Mouse (Mus musculus) c-Kit-positive CD71-positive TER-119-negative erythroid progenitor cells, embryonic 14.5 days (primary cell): Measurements from ENCODE around the gene Maz.

Experiments
- DNase-seq: peaks from one replicate; pipeline ENCODE4 v3.0.0-alpha.2; 2013; ENCODE audit warnings: low read depth

Maz gene

DNA sequence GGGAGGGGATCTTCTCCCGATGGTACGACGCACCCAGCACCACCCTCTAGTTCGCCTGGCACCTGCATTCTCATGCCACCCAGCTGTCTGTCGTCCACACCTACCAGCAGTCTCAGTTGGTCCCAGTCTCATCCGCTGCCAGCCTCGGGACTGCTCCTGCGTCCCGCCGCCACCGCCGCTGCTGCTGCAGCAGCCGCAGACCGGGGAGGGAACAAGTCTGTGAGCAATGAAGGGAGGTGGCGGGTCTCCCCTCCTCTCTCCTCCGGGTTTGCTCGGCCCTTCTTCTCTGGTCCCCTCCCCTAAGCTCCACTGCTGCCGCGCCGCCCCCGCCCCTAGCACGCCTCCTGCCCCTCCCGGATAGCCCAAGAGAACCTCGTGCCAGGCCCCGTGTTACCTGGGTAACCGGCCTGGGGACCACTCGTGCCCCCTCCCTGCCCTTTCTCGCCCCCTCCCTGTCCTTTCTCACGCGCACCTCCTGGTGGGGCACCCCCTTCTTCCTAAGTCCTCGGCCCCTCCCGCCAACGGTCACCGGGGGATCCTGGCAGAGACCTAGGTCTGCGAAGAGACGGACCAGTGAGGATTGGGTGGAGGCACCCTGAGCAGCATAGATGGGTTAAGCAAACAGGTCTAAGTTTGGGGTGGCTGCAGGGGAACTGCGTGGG, 5.8 kb downstream of the Maz start, which contains the start of the genes Gm42742 and Prrt2:
Gene Gm42742, minus strand, starts transcription at position 197 of the 662 bp plus-strand sequence.
Gene Prrt2, minus strand, starts transcription at position 311 of the 662 bp plus-strand sequence.
- no peak for DNase-seq

DNA sequence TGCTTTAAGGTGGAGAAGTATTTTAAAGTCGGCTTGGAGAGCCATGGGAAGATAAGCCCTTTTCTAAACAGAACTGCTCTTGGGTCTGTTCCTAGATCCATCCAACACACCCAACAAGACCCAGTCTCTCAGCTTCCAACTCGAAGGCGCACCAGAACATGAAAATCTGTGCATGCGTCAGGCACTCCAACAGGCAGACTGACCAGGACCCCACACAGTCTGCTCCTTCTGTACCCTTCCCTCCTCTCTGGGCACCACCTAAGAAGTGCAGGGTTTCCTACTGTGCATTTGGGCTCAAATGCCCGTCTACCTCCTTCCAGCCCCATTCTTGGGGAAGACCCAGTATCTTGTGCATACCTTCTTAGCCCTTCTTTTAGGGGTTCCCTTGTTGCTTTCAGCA, 6.3 kb downstream of the Maz start:
- no peak for DNase-seq

DNA sequence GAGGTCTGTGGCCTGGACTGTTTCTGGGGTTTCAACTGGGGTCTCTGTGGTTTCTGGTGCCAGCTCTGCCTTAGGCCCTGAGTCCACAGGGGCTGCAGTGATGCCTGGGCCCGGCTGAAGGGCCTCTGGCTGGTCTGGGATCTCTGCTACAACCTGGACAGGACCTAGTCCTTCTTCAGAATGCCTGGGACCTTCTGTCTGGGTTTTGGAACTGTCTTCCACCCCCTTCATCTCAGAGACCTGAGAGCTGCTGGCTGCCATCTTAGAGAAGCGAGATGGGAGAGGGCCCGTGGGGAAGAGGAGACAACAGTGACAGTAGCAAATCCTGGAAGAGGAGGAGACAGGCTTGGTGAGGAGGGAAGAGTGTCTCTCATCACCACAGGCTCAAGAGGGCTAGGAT, 6.8 kb downstream of the Maz start:
- no peak for DNase-seq

DNA sequence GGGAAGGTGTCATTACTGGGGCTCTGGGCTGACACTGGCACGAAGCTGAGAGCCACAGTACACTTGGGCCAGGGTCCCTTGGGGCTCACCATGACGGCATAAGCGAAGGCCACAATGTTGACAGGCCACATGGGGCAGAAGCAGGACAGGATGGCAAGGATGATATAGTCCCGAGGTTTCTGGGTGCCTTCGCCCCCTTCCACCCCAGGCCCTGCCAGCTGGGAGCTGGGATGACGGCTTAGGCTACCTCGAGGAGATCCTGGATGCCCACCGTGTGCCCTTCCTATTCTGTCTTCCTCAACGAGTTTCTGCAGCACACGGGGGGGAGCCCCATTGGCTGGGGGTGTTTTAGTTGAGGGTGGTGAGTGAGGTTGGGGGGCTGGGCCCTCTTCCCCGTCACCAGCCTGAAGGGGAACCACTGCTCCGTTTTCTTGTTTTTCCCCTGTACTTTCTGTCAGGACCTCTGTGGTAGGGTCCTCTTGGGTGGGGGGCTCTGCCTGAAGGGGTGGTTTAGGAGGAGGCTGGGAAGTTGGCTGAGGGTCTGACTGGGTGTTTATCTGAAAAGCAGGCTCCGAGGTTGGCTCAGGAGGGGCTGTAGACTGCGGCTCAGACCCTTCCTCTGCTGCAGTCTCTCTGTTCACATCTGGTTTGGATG, 7.4 kb downstream of the Maz start:
- no peak for DNase-seq

DNA sequence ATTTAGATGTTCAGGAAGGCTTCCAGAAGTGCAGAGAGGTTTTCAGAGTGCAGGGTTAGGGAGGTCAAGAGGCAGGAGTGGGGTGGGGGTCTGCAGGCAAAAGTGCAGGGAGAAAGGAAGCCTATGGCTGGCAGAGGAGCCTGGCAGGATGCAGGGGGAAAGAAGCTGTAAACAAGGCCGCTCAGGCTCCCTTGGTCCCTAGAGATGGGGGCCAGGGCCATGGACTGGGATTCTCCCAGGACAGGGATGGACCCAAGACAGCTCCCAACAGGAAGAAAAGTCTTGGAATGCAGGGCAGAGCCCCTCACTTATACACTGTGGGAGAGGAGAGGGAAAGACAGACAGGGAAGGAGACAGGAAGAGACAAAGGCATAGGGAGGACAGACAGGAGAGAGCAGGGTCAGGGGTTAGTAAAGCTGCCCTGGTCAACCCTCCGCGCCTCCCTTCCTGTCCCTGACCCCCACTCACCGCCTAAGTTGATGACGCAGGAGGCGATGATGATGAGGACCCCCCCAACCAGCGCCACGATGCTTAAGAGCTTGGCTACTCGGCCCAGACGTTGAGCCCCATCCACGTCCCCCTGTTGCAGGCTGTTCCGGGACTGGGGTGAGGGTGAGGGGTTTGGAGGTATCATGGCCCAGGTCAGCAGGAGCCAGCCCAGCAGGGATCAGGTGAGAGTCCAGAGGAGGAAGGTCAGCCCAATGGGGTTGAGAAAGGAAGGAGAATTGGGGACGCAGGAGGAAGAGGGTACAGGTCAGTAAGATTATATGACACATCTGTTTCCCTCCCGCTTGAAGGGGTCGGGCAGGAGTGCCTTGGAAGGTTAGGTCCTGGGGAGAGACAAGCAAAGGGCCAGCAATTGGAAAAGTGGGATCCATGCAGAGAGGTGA, 8.2 kb downstream of the Maz start:
- DNase-seq: no peak

DNA sequence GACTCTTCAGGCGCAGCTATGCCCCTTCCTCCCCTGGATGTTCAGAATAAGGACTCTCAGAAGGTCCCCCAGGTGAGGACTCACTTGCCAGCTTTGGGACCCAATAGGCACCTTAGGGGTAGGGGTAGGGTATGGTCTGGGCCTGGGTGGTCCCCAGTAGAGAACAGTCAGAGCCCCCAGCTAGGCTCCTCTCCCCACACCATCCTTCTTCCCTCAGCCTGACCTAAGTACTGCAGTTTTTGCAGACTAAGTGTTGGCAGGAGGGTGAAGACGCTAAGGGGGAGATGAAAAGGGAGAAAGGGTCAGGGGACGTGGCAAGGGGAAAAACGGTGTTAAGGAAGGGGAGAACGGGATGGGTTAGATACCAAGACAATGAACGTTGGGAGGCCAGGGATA, 8.9 kb downstream of the Maz start:
- no peak for DNase-seq

DNA sequence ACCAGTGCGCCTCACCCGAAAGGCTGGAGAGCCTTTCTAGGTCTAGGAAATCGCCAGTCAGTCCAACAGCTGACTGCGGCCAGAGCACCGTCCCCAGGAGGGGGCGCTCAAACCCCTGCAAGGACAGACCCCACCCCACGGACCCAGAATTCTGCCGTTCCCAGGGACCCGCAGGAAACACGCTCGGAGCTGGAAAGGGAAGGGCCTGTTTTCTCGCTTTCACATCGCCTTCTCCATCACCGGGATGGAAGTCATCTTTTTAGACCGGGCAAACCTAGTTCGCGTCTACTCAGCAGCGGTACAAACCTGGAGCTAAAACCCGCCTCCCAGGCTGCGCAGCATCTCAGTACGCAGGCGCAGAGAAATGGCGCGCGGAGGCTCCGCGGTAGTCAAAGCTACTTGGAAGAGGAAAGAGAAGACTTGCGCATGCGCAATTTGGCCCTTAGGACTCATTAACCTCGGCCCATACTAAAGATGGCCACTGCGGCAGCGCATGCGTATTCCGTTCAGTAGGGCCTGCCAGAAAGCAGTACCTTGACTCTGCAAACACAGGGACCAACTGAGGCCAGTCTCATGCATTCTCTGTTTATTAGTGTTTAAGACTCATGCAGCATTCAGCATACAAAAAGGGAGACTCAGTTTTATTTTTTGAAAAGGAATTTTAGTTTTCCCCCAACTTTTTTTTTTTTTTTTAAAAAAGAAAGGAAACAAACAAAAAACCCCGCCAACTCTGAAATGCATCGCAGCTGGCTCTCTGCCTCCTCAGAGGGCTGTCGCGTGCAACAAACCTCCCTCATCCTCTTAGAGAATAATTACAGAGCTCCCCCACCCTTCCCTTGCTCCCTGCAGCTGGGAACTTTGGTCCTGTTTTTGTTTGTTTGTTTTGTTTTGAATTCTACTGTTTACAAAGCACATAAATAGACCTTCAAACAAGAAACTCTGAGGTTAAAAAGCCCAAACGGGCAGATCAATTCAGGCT, 9.6 kb downstream of the Maz start, which contains the start of gene Pagr1a:
Gene Pagr1a, minus strand, starts transcription at position 382 of the 979 bp plus-strand sequence.
- DNase-seq: peak; percentile 100

DNA sequence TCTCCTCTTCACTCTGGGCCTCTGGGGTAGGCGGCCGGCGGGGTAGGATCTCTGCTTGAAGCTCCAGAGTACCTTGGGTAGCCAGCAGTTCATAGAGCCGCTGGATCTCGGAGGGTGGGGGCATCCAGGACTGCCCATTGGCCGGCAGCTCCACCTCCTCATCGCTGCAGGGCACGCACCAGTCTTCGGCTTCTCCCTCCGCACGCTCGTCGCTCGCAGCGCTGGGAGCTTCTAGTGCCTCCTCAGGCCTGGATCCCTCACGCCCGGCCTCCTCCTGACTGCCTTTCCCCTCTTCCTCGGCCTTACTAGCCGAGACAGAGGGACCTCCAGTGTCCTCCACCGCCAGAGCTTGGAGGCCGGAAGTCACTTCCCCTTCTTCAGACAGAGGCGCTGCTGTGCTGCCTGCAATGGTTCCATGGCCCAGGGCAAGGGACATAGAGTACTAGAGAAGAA, 10.3 kb downstream of the Maz start:
- DNase-seq: no peak

DNA sequence TGATC, 10.6 kb downstream of the Maz start, which contains the start of gene Pagr1b:
Gene Pagr1b, minus strand, starts transcription at position 4 of the 5 bp plus-strand sequence.
- no peak for DNase-seq

DNA sequence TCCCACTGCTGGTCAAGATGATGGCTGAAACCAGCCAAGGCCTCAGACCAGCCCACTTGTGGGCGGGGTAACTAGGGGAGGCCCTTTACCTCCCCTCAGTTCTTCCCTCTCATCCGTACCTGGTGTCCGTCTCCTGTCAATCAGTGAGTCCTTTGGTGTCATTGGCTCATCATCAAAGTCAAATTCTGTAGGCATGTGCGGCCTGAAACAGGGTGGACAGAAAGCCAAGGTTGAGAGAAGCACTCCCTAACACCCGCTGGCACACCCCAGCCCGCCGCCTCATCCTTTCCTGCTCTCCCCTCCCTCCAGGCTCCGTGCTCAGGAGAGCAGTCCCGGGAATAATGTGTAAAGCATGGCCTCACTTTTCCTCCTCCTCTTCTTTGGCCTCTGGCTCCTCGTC, 10.8 kb downstream of the Maz start:
- DNase-seq: no peak

DNA sequence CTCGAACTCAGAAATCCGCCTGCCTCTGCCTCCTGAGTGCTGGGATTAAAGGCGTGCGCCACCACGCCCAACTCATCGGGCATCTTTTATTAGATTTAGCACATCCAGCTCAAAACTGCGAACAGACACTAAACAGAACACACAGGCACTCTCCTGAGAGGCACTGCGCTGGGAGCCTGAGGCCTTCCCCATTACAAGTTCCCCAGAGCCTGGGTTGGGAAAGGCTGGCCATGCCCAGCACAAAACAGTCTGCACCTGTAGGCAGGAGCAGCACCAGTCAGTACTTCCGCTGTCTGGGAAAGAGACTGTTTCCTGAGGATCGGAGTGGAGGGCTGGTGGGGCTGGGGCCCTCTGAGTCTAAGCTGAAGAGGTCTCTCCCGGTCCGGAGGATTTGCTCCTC, 11.8 kb downstream of the Maz start:
- no peak for DNase-seq

DNA sequence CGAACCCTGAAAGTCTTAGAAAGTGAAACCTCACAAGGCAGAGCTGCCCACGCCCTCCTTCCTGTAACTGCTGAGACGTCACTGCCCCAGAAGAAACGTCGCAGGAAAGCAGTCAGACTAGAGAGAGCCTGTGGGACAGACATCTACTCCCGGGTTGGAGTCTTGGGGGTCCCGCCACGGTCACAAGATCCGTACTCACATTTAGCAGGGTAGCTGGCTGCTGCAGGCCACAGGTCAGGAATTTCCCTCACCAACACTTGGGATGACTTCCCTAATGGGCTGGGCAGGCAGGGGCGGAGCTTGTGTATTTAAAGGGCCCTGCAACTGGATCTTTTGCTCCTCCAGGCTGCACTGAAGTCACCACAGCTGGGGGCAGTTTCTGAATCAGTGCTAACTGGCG, 12.5 kb downstream of the Maz start, which contains the start of gene Mvp:
Gene Mvp, minus strand, starts transcription at position 302 of the 400 bp plus-strand sequence.
- DNase-seq: no peak

DNA sequence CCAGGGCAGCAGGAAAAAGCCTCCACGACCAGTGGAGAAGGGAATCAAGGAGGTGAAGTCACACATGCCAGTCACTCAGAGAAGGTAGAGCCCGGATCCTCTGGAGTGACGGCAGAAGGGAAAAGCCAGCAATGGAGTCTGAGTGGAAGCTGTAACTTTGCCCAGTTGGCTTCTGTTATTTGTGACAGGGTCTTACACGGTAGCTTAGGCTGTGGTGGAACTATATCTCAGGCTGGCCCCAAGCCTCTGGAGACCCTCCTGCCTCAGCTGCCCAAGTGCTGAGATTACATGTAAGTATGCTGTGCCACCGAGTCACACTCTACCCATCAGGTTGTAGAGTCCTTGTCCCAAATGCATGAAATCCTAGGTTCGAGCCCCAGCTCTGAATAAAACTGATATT, 13.5 kb downstream of the Maz start:
- no peak for DNase-seq

DNA sequence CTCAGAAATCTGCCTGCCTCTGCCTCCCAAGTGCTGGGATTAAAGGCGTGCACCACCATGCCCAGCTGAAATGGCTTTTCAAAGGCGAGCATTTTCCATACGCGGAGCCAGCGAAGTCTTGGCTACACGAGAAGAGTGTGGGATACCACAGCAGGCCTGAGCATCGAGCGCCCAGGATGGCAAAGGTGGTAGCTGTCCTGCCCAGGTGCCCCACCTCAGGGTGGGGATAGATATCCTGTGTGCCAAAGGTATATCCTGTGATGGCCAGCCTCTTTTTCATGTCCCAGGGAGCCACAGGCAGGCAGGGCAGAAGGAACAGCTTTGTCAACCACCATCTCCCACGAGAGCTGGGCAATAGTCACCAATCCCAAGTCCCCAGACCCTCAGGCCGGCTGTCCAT, 14.0 kb downstream of the Maz start:
- no peak for DNase-seq

DNA sequence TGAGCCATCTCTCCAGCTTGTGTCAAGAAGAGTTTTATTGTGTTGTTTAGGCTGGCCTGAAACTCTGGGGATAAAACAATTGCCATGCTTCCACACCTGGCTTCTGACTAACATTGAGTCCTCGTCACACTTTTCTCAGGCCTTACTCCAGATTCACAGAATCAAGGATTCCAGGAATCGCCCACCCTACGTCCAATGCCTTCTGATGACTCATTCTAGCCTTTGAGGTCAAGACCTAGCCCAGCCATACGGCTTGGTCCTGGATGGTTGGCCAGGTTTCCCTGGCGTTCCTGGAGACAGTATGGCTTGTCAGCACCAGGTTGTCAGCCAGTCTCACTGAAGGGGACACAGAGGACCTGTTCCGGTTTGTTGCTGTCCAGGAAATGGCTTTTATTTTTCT, 14.5 kb downstream of the Maz start:
- DNase-seq: no peak

DNA sequence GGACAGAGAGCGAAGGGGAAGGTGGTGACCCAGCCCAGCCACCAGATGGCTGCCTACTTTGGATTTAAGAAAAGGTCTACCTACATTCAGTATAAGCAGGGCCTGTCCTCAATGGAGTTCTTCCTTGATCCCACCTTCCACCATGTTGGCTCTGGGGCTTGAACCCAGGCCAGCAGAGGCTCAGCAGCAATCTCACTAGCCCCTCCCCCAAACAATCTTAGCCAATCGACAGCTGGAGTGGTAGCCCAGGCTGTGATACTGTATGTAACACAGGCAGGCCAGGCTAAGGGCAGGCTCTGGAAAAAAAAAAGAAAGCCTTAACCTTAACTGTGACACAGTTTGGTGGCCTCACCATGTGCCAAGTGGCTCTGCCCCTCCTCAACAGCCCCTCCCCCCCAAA, 15.1 kb downstream of the Maz start:
- DNase-seq: no peak

DNA sequence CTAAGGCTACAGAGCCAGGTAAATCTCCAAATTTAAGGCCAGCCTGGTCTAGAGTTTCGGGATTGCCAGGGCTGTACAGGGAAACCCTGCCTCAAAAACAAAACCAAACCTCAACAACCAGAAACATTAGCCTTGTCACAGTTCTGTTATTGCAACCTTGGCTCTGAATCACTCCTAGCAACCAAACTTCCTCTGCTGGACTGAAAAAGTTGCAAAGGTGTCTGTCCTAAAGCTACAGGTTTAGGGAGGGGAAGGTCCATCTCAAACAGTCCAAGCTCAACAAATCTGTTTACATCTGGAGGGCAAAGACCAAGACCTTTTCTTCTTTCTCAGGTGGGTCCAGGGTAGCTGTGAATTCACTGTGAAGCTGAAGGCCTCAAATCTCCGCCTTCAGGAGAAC, 15.8 kb downstream of the Maz start:
- DNase-seq: no peak

DNA sequence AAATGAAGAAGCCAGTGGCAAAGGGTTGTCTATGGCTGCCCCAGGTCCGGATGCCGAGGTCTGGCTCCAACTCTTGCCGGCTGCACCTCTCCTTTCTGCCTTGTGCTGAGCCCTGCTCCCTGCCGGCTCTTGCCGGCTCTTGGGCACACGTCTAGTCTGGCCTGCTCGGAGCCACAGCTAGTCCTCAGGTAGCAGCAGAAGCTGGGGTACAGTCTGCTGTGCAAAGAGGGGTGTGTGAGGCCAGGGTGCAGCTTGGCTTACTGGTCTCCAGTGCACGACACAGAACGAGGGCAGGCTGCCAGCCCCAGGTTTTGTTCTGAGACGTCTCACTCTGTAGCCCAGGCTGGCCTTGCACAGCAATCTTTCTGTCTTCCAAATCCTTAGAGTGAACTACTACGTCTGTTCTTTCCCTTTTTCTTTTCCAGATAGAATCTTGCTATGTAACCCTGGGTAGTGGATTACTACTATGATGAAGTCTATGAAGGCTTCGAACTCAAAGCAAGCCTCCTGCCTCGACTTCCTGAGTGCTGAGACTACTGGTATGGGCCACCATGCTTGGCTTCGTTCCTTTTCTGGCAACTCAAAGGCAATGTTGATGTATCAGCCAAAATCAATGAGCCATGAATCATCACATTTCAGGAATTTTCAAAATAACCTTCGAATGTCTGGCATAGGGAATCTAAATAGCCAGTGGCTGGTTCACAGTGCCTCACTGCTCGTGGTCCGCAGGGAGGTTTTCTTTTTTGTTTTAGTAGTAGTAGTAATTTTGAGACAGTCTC, 17.3 kb downstream of the Maz start:
- no peak for DNase-seq

DNA sequence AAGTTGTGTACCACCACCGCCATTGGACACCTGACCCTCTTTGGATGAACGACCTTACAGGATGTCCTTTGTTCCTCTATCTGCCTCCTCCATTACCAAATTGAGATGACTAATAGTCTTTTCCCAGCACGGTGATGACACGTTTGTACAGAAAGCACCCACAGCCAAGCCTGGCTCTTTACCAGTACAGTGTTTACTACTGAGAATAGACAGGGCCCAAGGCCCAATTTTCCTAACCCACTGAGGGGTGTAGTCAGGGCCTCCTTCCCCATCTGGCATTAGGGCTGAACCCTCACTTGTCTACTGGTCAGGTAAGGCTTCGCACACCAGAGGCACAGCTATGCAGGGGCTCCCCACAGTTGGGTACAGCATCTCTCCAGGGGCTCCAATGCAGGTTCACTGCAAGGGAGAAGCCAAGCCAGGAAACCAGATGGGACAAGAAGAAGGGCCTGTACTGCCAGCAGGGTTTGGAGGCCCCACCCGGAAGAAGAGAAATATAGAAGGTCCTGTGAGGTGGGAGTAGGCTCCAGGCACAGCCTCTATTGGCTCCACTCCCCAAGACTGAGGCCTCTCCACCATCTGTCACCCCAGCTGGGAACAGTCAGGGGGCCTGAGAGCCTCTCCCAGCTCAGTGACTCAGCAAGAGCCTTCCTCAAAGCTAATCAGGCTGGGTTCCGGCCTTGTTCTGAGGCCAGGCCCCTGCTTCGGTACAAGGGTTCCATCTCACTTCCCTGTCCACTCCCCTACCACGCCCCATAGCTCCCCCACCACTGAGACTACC, 18.4 kb downstream of the Maz start:
- DNase-seq: peak; percentile 63

DNA sequence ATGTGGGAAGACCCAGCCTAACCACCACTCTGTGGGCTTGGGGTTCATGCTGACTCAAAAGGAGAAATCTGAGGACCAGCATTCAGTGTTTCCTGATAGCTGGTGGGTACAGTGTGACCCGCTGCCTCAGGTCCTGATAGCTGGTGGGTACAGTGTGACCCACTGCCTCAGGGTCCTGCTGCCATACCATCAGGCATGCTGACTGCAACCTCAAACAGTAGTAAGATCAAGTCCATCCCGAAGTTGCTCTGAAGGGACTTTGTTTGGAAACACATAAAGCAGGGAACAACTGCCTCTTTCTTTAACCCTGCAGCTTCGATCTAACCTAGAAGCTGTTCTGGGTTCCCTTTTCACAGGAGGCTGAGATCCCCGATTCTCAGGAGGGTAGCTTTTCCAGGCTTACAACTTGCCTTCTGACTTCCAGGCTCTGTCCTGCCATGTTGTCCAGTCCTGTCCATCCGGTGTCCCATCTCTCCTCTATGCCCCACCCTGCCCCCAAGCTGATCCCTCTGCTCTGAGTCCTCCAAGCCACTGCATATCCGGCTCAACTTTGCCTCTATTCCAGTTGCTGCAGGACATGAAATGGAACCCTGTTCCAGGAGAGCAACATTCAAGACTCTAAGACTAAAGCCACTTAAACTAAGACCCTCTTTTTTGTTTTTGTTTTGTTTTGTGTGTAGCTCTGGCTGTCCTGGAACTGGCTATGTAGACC, 19.4 kb downstream of the Maz start:
- DNase-seq: no peak
